Mouse (Mus musculus): Measurements from ENCODE around the gene BC049352. TPM values are rescaled to one million over a fixed set of nuclear protein-coding genes. Genes with fewer than 3 reads are reported as not detected.

The BC049352 gene
- polyA plus RNA-seq, 2 experiments, result not detected

DNA sequence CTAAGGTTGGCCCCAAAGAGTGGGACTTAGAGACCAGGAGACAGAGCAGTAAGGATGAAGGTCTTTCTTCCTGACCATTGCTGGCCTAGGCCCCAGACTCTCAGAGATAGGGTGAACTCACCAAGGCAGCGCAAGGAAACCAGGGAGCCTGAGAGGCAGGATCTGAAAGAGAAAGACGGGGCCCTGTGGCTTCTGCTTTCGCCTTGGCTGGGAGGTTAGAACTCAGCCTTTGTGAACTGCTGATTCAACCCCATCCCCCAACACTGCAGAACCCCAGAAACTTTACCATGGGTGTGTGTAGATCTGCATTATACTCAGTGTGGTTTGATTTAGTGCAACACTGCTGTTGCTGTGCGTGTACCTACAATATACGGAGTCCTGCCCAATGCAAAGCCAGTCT lies 2.5 kb upstream of the BC049352 start:
- H3K27me3 ChIP-seq (ENCODE audit: control insufficient read depth, insufficient read depth, low read length), result no peaks in the 10 kb centered on the region
- H3K9me3 ChIP-seq (ENCODE audit: control insufficient read depth, low read length), result no peaks in the 10 kb centered on the region
- TF ChIP-seq POLR2A (IDR thresholded peaks at IDR 0.05; ENCODE audit: borderline replicate concordance, extremely low read depth, insufficient read depth, insufficient read length), result no peak
- H3K36me3 ChIP-seq (ENCODE audit: control insufficient read depth, insufficient read depth, low read length), result no peaks in the 10 kb centered on the region
- no peak overlapping the region for H3K4me3 ChIP-seq (replicated peaks; ENCODE audit: low read length)
- ATAC-seq (ENCODE audit: low FRiP score, low read depth) (no peak), DNase-seq (ENCODE audit: low spot score) (no peak)
- H3K4me2 ChIP-seq (replicated peaks; ENCODE audit: low read depth, low read length, severe bottlenecking), result no peak overlapping the region
- 78% methylated on average over 5 of the region's 5 CpGs for WGBS
- H3K9ac ChIP-seq (ENCODE audit: low read depth, low read length, severe bottlenecking), result no peak overlapping the region
- H3K4me1 ChIP-seq (ENCODE audit: control insufficient read depth, insufficient read depth, low read length), result no peaks in the 10 kb centered on the region
- no peak overlapping the region for H3K27ac ChIP-seq (replicated peaks; ENCODE audit: low read depth, low read length)

DNA sequence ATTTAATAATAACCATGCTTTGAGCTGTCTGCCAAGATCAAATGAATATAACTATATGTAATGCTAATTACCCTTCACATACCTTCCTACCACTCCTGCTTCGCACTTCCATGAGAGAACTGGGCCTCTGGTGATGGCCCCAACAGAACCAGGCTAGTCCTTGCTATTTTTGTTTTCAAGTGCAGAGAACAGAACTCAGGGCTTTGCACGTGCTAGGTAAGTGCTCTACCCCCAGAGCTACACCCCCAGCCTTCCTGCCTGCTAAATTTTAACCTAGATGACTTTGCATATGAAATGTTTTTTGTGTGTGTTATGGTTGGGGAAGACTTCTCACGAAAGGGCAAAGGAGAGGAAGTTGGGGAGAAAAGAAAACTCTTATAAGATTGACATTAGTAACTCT lies 714 bp downstream of the BC049352 start:
- Histone ChIP-seq H3K27ac (replicated peaks; ENCODE audit: low read depth, low read length) (no peak overlapping the region), H3K4me2 (replicated peaks; ENCODE audit: low read depth, low read length, severe bottlenecking) (no peak overlapping the region), H3K4me1 (ENCODE audit: control insufficient read depth, insufficient read depth, low read length) (no peaks in the 10 kb centered on the region), H3K9ac (ENCODE audit: low read depth, low read length, severe bottlenecking) (no peak overlapping the region), H3K27me3 (ENCODE audit: control insufficient read depth, insufficient read depth, low read length) (no peaks in the 10 kb centered on the region), H3K36me3 (ENCODE audit: control insufficient read depth, insufficient read depth, low read length) (no peaks in the 10 kb centered on the region), H3K9me3 (ENCODE audit: control insufficient read depth, low read length) (no peaks in the 10 kb centered on the region), H3K4me3 (replicated peaks; ENCODE audit: low read length) (no peak overlapping the region)
- no peak for DNase-seq (ENCODE audit: low spot score)
- TF ChIP-seq POLR2A (IDR thresholded peaks at IDR 0.05; ENCODE audit: borderline replicate concordance, extremely low read depth, insufficient read depth, insufficient read length), result no peak
- 64% methylated on average over 3 of the region's 3 CpGs for WGBS
- ATAC-seq (ENCODE audit: low FRiP score, low read depth), result no peak

DNA sequence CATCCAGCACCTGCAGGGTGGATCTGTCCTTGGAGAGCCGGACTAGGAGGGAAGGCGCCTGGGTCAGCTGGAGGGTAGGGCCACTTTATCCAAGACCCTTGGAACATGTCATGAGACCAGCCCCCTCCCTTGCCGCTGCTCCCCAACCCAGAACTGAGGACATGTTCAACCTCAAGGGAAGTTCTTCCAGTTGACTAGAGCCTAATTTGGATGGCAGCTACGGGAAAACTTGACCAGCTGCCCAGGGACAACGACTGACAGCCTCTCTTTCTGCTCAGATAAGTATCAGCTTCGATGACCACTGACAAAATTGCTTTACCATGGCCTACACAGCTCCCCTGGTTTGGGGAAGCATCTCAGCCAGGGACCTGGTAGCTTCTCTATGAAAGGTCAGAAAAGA lies 1.5 kb downstream of the BC049352 start:
- Histone ChIP-seq H3K9me3 (ENCODE audit: control insufficient read depth, low read length) (no peaks in the 10 kb centered on the region), H3K27me3 (ENCODE audit: control insufficient read depth, insufficient read depth, low read length) (no peaks in the 10 kb centered on the region), H3K36me3 (ENCODE audit: control insufficient read depth, insufficient read depth, low read length) (no peaks in the 10 kb centered on the region), H3K4me3 (replicated peaks; ENCODE audit: low read length) (no peak overlapping the region), H3K9ac (ENCODE audit: low read depth, low read length, severe bottlenecking) (no peak overlapping the region), H3K4me2 (replicated peaks; ENCODE audit: low read depth, low read length, severe bottlenecking) (no peak overlapping the region), H3K27ac (replicated peaks; ENCODE audit: low read depth, low read length) (no peak overlapping the region), H3K4me1 (ENCODE audit: control insufficient read depth, insufficient read depth, low read length) (no peaks in the 10 kb centered on the region)
- ATAC-seq (ENCODE audit: low FRiP score, low read depth) (no peak), DNase-seq (ENCODE audit: low spot score) (no peak)
- no peak for TF ChIP-seq POLR2A (IDR thresholded peaks at IDR 0.05; ENCODE audit: borderline replicate concordance, extremely low read depth, insufficient read depth, insufficient read length)
- WGBS, result 84% methylated on average over 6 of the region's 6 CpGs

DNA sequence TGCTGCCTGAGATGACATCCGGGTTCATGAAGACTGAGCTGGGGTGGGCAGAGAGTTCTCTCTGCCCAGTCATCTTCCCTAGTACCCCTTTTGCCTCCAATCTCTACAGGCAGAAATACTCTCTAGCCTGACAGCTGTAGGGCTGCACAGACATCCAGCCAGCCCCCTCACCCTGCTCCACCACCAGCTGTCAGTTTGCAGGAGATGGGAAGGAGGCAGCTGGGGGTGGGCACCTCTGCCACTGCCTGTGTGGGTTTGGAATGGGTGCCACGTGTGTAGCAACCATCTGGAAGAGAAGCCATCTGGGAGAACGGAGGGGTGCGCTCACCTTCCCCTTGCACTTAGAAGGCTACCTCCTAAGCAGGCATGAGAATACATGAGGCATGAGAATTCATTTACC lies 3.4 kb downstream of the BC049352 start:
- Histone ChIP-seq H3K4me1 (ENCODE audit: control insufficient read depth, insufficient read depth, low read length) (no peaks in the 10 kb centered on the region), H3K36me3 (ENCODE audit: control insufficient read depth, insufficient read depth, low read length) (no peaks in the 10 kb centered on the region), H3K9me3 (ENCODE audit: control insufficient read depth, low read length) (no peaks in the 10 kb centered on the region), H3K27ac (replicated peaks; ENCODE audit: low read depth, low read length) (no peak overlapping the region), H3K4me2 (replicated peaks; ENCODE audit: low read depth, low read length, severe bottlenecking) (no peak overlapping the region), H3K27me3 (ENCODE audit: control insufficient read depth, insufficient read depth, low read length) (no peaks in the 10 kb centered on the region), H3K4me3 (replicated peaks; ENCODE audit: low read length) (no peak overlapping the region), H3K9ac (ENCODE audit: low read depth, low read length, severe bottlenecking) (no peak overlapping the region)
- 69% methylated on average over 4 of the region's 4 CpGs for whole genome bisulfite sequencing
- no peak for DNase-seq (ENCODE audit: low spot score)
- no peak for TF ChIP-seq POLR2A (IDR thresholded peaks at IDR 0.05; ENCODE audit: borderline replicate concordance, extremely low read depth, insufficient read depth, insufficient read length)
- ATAC-seq (ENCODE audit: low FRiP score, low read depth), result no peak

DNA sequence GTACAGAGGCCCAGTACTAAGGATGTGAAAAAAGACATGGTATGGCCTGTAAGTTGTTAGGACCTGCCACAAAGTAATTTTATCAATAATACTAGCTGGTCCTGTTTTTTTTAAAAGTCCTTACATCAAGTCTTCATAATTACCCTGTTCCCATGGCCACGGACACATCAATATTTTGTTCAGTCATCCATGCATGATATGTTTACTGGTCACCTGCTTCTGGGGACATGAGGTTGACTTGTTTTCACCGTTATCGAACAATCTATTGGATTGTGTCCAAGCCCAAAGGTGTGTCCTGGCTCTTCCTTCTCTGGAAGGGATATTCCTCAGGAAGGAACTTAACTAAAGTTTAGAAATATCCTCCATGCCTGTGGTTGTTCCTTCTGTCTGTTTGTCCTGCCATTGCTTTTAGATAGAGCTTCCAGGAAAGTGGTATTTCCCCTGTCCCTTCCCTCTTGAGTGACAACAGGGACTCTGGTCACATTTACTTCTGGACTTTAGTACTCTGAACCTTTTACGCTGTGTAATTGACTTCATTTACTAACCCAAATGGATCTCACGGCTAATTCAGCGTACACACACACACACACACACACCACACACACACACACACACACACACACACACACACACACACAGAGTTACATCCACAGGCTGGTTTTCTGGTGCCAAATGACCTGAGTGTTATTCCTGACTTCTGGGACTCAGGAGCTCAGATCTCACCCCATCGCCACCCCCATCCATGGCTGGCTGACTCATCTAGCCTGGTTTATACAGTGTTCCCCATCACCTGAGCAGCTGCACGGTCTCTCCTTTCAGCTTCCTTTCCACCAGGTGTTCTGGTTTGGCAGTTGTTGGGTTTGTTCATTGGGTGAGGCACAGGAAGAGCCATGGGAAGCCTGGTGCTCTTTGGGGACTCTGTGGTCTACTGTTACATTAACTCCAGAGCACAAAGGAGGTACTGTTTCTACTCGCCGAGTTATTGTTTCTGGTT lies 7.1 kb downstream of the BC049352 start:
- TF ChIP-seq POLR2A (IDR thresholded peaks at IDR 0.05; ENCODE audit: borderline replicate concordance, extremely low read depth, insufficient read depth, insufficient read length), result no peak
- H3K4me2 ChIP-seq (replicated peaks; ENCODE audit: low read depth, low read length, severe bottlenecking), result no peak overlapping the region
- ATAC-seq (ENCODE audit: low FRiP score, low read depth) (no peak), DNase-seq (ENCODE audit: low spot score) (no peak)
- no peaks in the 10 kb centered on the region for H3K36me3 ChIP-seq (ENCODE audit: control insufficient read depth, insufficient read depth, low read length)
- no peaks in the 10 kb centered on the region for H3K4me1 ChIP-seq (ENCODE audit: control insufficient read depth, insufficient read depth, low read length)
- no peaks in the 10 kb centered on the region for H3K9me3 ChIP-seq (ENCODE audit: control insufficient read depth, low read length)
- 82% methylated on average over 10 of the region's 10 CpGs for WGBS
- no peak overlapping the region for H3K27ac ChIP-seq (replicated peaks; ENCODE audit: low read depth, low read length)
- no peak overlapping the region for H3K9ac ChIP-seq (ENCODE audit: low read depth, low read length, severe bottlenecking)
- no peaks in the 10 kb centered on the region for H3K27me3 ChIP-seq (ENCODE audit: control insufficient read depth, insufficient read depth, low read length)
- no peak overlapping the region for H3K4me3 ChIP-seq (replicated peaks; ENCODE audit: low read length)
